In the genomic region with DNA sequence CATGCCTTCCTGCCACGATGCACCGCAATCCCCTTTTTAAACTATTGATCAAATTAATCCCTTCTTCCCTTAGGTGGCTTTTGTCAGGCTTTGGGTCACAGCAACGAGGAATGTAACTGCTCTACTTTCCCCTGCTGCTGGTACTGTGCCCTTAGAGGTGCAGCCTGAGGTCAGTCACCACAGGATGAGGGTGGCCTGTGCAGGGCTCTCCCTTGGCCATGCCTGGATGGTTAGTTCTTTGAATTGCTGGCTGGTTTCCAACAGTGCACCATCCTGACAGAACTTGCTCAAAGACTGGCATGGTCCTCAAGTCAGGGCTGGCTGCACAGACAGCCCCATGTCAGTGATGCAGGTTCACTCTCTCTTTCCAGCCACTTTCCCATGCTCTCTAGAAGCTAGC, we compare ENCODE assay signal across 23 mouse cellular contexts. TPM values are rescaled to one million over a fixed set of nuclear protein-coding genes. Genes with fewer than 3 reads are reported as not detected.
DNase-seq lines count a peak whose midpoint lies in the region; ATAC-seq and TF ChIP-seq lines count a peak whose summit lies in the region.
"Had no signal": no experiment of that assay in that cellular context is flagged by ENCODE, and none has a peak within 500 bp of the region (broad histone marks: within the 10 kb centered on the region; RNA-seq: fewer than 3 reads in every experiment).

No protein-coding gene starts in this region.

- intact Hi-C loops in left cerebral cortex, postnatal 4 days (cut with DNase I) = no loop called here

- peaks cover 3% of the 10 kb centered on the region for H3K27me3 ChIP-seq in Patski
- H3K27me3 ChIP-seq in kidney, adult 2 months (replicated peaks; ENCODE audit: control insufficient read depth, insufficient read depth, low read length) = no peaks in the 10 kb centered on the region
- H3K27me3 ChIP-seq in kidney, embryonic 16.5 days (ENCODE audit: insufficient read depth, low read length) = no peaks in the 10 kb centered on the region
- no peaks in the 10 kb centered on the region for H3K27me3 ChIP-seq in hindbrain, embryonic 11.5 days (ENCODE audit: control insufficient read depth, insufficient read depth, low read length)
- H3K27me3 ChIP-seq: forebrain, embryonic 13.5 days; hindbrain, embryonic 13.5 days had no signal

- no peak overlapping the region for H3K9ac ChIP-seq in kidney, embryonic 16.5 days (replicated peaks; ENCODE audit: low read length)
- H3K9ac ChIP-seq in hindbrain, embryonic 11.5 days (ENCODE audit: low read depth, low read length) = no peak overlapping the region
- H3K9ac ChIP-seq: forebrain, embryonic 13.5 days; forebrain, postnatal 0 days; hindbrain, embryonic 13.5 days had no signal

- H3K9me3 ChIP-seq in kidney, embryonic 16.5 days (ENCODE audit: low read length) = no peaks in the 10 kb centered on the region
- H3K9me3 ChIP-seq in hindbrain, embryonic 11.5 days (ENCODE audit: control insufficient read depth, low read length) = no peaks in the 10 kb centered on the region
- H3K9me3 ChIP-seq: forebrain, embryonic 10.5 days; forebrain, embryonic 13.5 days; hindbrain, embryonic 13.5 days had no signal

- CTCF ChIA-PET in Patski (lab: Charles Lee) = interaction anchor here (0.9 kb wide), 1 partner anchor 34 kb away, joined by 3 read pairs; no protein-coding TSS in a partner anchor

- no peak for TF ChIP-seq CTCF in Patski (IDR thresholded peaks at IDR 0.05)
- TF ChIP-seq CTCF in kidney, adult 2 months (conservative IDR thresholded peaks at IDR 0.05; ENCODE audit: insufficient read depth, insufficient read length, low read depth, low read length) = no peak

- no peaks in the 10 kb centered on the region for H3K4me1 ChIP-seq in kidney, adult 2 months (ENCODE audit: control insufficient read depth, insufficient read depth, low read length)
- peaks cover 25% of the 10 kb centered on the region for H3K4me1 ChIP-seq in kidney, embryonic 16.5 days (ENCODE audit: insufficient read depth, low read length)
- H3K4me1 ChIP-seq in hindbrain, embryonic 11.5 days (replicated peaks; ENCODE audit: control insufficient read depth, insufficient read depth, low read length) = no peaks in the 10 kb centered on the region
- H3K4me1 ChIP-seq: forebrain, embryonic 13.5 days; hindbrain, embryonic 13.5 days had no signal

- no peaks in the 10 kb centered on the region for H3K36me3 ChIP-seq in kidney, adult 2 months (ENCODE audit: control insufficient read depth, insufficient read depth, low read length)
- no peaks in the 10 kb centered on the region for H3K36me3 ChIP-seq in kidney, embryonic 16.5 days (ENCODE audit: insufficient read depth, low read length)
- H3K36me3 ChIP-seq in hindbrain, embryonic 11.5 days (ENCODE audit: control insufficient read depth, insufficient read depth, low read length) = no peaks in the 10 kb centered on the region
- H3K36me3 ChIP-seq: forebrain, embryonic 10.5 days; hindbrain, embryonic 13.5 days had no signal

- no peak for ATAC-seq in Patski
- 0 out of 2 replicates have a peak, but pooled peaks have one; percentile 35 for ATAC-seq in kidney, embryonic 16.5 days (ENCODE audit: low FRiP score, low TSS enrichment)
- ATAC-seq in hindbrain, embryonic 11.5 days (ENCODE audit: low FRiP score) = no peak
- ATAC-seq: forebrain, embryonic 13.5 days; forebrain, postnatal 0 days; hindbrain, postnatal 0 days had no signal

- H3K4me3 ChIP-seq in kidney, adult 2 months (ENCODE audit: insufficient read depth, low read depth, low read length) = no peak overlapping the region
- H3K4me3 ChIP-seq in kidney, embryonic 16.5 days (ENCODE audit: low read length) = no peak overlapping the region
- no peak overlapping the region for H3K4me3 ChIP-seq in hindbrain, embryonic 11.5 days (ENCODE audit: low read depth, low read length)
- H3K4me3 ChIP-seq: forebrain, embryonic 10.5 days; forebrain, embryonic 13.5 days; gastrocnemius, adult 2 months; hindbrain, embryonic 13.5 days had no signal

- no peak for TF ChIP-seq POLR2A in kidney, adult 2 months (IDR thresholded peaks at IDR 0.05; ENCODE audit: low read depth, low read length)

- in situ Hi-C loops in Patski (cut with MboI; ENCODE audit: low pct_unique_long_range_greater_than_20kb) = no loop called here

- 55% methylated on average over 3 of the region's 3 CpGs for WGBS in kidney, adult 2 months
- 72% methylated on average over 3 of the region's 3 CpGs for WGBS in kidney, embryonic 16.5 days
- 81% methylated on average over 3 of the region's 3 CpGs for WGBS in hindbrain, embryonic 11.5 days

- POLR2A ChIA-PET in Patski (lab: Charles Lee) = no interaction called here

- H3K4me2 ChIP-seq in kidney, embryonic 16.5 days (replicated peaks; ENCODE audit: low read depth, low read length) = no peak overlapping the region
- H3K4me2 ChIP-seq in hindbrain, embryonic 11.5 days (replicated peaks; ENCODE audit: low read depth, low read length) = no peak overlapping the region
- H3K4me2 ChIP-seq: forebrain, embryonic 13.5 days; heart, embryonic 11.5 days; hindbrain, embryonic 13.5 days had no signal

- peak; percentile 19 for DNase-seq in Patski (ENCODE audit: low read depth, low spot score)
- DNase-seq in kidney, adult 2 months = peak; percentile 66
- DNase-seq in kidney, postnatal 25 days = peak; percentile 50 to 79
- no peak for DNase-seq in left cerebral cortex, postnatal 4 days
- DNase-seq in testis, postnatal 10 days (ENCODE audit: low spot score) = no peak
- DNase-seq in hindbrain, embryonic 11.5 days (ENCODE audit: low spot score) = no peak
- DNase-seq: adrenal gland, postnatal 10 days; adrenal gland, postnatal 36 days; cerebellum, adult 18-20 months; cerebellum, adult 9-10 months; cerebellum, postnatal 14 days; forebrain, postnatal 0 days; gastrocnemius, adult 2 months; gastrocnemius, postnatal 14 days; heart, adult 11 months had no signal

- H3K27ac ChIP-seq in kidney, adult 2 months (ENCODE audit: insufficient read depth, low read depth, low read length) = no peak overlapping the region
- no peak overlapping the region for H3K27ac ChIP-seq in kidney, embryonic 16.5 days (ENCODE audit: low read length)
- no peak overlapping the region for H3K27ac ChIP-seq in hindbrain, embryonic 11.5 days (ENCODE audit: low read depth, low read length)
- H3K27ac ChIP-seq: forebrain, embryonic 10.5 days; forebrain, embryonic 13.5 days; gastrocnemius, adult 2 months; hindbrain, embryonic 13.5 days; hindbrain, postnatal 0 days had no signal

RNA-seq across cellular contexts. Expression of a gene that starts 28.7 kb away (rescaled TPM):
- polyA plus RNA-seq in Patski (2021) = 0.45 TPM
- 0.65 and 0.75 TPM in 2 replicates for polyA plus RNA-seq in kidney, adult 2 months (2012; rRNA removed)
- 0.52 and 0.63 TPM in 2 replicates for polyA plus RNA-seq in kidney, embryonic 16.5 days (2015; fragmentation: Nextera tagmentation; extraction: Ambion mirVana)
- under 1 TPM; 0.14 to 0.30 TPM for total RNA-seq in left cerebral cortex, postnatal 4 days (2021)
- polyA plus RNA-seq in hindbrain, embryonic 11.5 days (2014; fragmentation: Nextera tagmentation; extraction: Ambion mirVana) = 0.35 and 0.80 TPM in 2 replicates
- total RNA-seq: heart, postnatal 25 days; hematopoietic stem cell, adult 5-6 weeks; hindbrain, postnatal 0 days had no signal

RNA-seq across cellular contexts. Expression of a gene that starts 32.8 kb away (rescaled TPM):
- 8.9 TPM for polyA plus RNA-seq in Patski (2021)
- 36.6 and 42.6 TPM in 2 replicates for polyA plus RNA-seq in kidney, adult 2 months (2012; rRNA removed)
- 12.3 and 13.9 TPM in 2 replicates for polyA plus RNA-seq in kidney, embryonic 16.5 days (2015; fragmentation: Nextera tagmentation; extraction: Ambion mirVana)
- 1 to 10 TPM; 6.3 to 7.0 TPM for total RNA-seq in left cerebral cortex, postnatal 4 days (2021)
- polyA plus RNA-seq in hindbrain, embryonic 11.5 days (2014; fragmentation: Nextera tagmentation; extraction: Ambion mirVana) = 7.8 and 8.5 TPM in 2 replicates

RNA-seq across cellular contexts. Expression of a gene that starts 36.6 kb away (rescaled TPM):
- polyA plus RNA-seq in Patski (2021) = 62.7 TPM
- 161 and 199 TPM in 2 replicates for polyA plus RNA-seq in kidney, adult 2 months (2012; rRNA removed)
- polyA plus RNA-seq in kidney, embryonic 16.5 days (2015; fragmentation: Nextera tagmentation; extraction: Ambion mirVana) = 14.8 and 31.1 TPM in 2 replicates
- total RNA-seq in left cerebral cortex, postnatal 4 days (2021) = 10 to 100 TPM; 56.6 to 56.9 TPM
- polyA plus RNA-seq in hindbrain, embryonic 11.5 days (2014; fragmentation: Nextera tagmentation; extraction: Ambion mirVana) = 14.3 and 15.6 TPM in 2 replicates

RNA-seq across cellular contexts. Expression of a gene that starts 42.6 kb away (rescaled TPM):
- 131 TPM for polyA plus RNA-seq in Patski (2021)
- polyA plus RNA-seq in kidney, adult 2 months (2012; rRNA removed) = 21.8 and 24.0 TPM in 2 replicates
- 58.1 and 61.5 TPM in 2 replicates for polyA plus RNA-seq in kidney, embryonic 16.5 days (2015; fragmentation: Nextera tagmentation; extraction: Ambion mirVana)
- total RNA-seq in left cerebral cortex, postnatal 4 days (2021) = 100 to 1,000 TPM; 160 to 188 TPM
- polyA plus RNA-seq in hindbrain, embryonic 11.5 days (2014; fragmentation: Nextera tagmentation; extraction: Ambion mirVana) = 31.1 and 35.9 TPM in 2 replicates

Comparison
In these comparisons a context has a peak if more than half of its experiments do, and no peak if none do; other contexts are left out.
1. DNase-seq: peak in Patski (single experiment), kidney, adult 2 months (single experiment) and kidney, postnatal 25 days (2 of 2); none in left cerebral cortex, postnatal 4 days (single experiment), testis, postnatal 10 days (single experiment) and hindbrain, embryonic 11.5 days (single experiment).